Mouse (Mus musculus): Measurements from ENCODE around the gene Ugt1a7c. TPM values are rescaled to one million over a fixed set of nuclear protein-coding genes. Genes with fewer than 3 reads are reported as not detected.
"Not testable (repeated sequence)": the region's sequence is repeated elsewhere in the genome, so short reads cannot be mapped to it uniquely, and the experiment has no call there.

The Ugt1a7c gene
- polyA plus RNA-seq, 1 experiment: 6.1 TPM

- TF ChIP-seq CTCF (IDR thresholded peaks at IDR 0.05; ENCODE audit: insufficient read depth, low read length) (no peak), POLR2A (IDR thresholded peaks at IDR 0.05; ENCODE audit: borderline replicate concordance, extremely low read depth, low read depth, low read length) (no peak)
- WGBS: 59% methylated on average over 3 of the region's 3 CpGs
- DNase-seq: no peak
- no peaks in the 10 kb centered on the region for H3K4me1 ChIP-seq (ENCODE audit: control insufficient read depth, insufficient read depth, low read length)
- no peak within 1 kb of the TSS for H3K4me3 ChIP-seq (replicated peaks; ENCODE audit: extremely low read depth, low read depth, low read length)
Measured at GRCm38 (mm10) chr1:88087513-88087912, 7.3 kb upstream of the Ugt1a7c start, which contains the start of gene Ugt1a8. Gene Ugt1a8 (plus strand): TSS chr1:88087813.

GRCm38 (mm10) chr1:88092341-88092740 is 2.5 kb upstream of the Ugt1a7c start:
- no peak for DNase-seq
- H3K4me3 ChIP-seq (replicated peaks; ENCODE audit: extremely low read depth, low read depth, low read length): no peak overlapping the region
- no peak for TF ChIP-seq POLR2A (IDR thresholded peaks at IDR 0.05; ENCODE audit: borderline replicate concordance, extremely low read depth, low read depth, low read length)
- no peak for TF ChIP-seq CTCF (IDR thresholded peaks at IDR 0.05; ENCODE audit: insufficient read depth, low read length)
- no peaks in the 10 kb centered on the region; the same call in 1 of the 2 replicates for H3K4me1 ChIP-seq (ENCODE audit: control insufficient read depth, insufficient read depth, low read length)

- TF ChIP-seq CTCF (IDR thresholded peaks at IDR 0.05; ENCODE audit: insufficient read depth, low read length): peak; percentile 41; the same call in 1 of the 2 replicates
- H3K4me1 ChIP-seq (ENCODE audit: control insufficient read depth, insufficient read depth, low read length); DNase-seq; H3K4me3 ChIP-seq (replicated peaks; ENCODE audit: extremely low read depth, low read depth, low read length): not testable (repeated sequence)
- WGBS: 45% methylated on average over 3 of the region's 3 CpGs
Measured at GRCm38 (mm10) chr1:88094270-88094676, 589 bp upstream of the Ugt1a7c start.

- H3K4me3 ChIP-seq (replicated peaks; ENCODE audit: extremely low read depth, low read depth, low read length); DNase-seq; H3K4me1 ChIP-seq (ENCODE audit: control insufficient read depth, insufficient read depth, low read length): not testable (repeated sequence)
- 75% methylated on average over 3 of the region's 3 CpGs for WGBS
Measured at GRCm38 (mm10) chr1:88098546-88098945, 3.7 kb downstream of the Ugt1a7c start.

GRCm38 (mm10) chr1:88099691-88100090 is 4.8 kb downstream of the Ugt1a7c start:
- DNase-seq; H3K4me3 ChIP-seq (replicated peaks; ENCODE audit: extremely low read depth, low read depth, low read length); H3K4me1 ChIP-seq (ENCODE audit: control insufficient read depth, insufficient read depth, low read length): not testable (repeated sequence)
- 67% methylated on average over 2 of the region's 2 CpGs for WGBS

- 24% methylated on average over 3 of the region's 3 CpGs for WGBS
- H3K4me1 ChIP-seq (ENCODE audit: control insufficient read depth, insufficient read depth, low read length); DNase-seq; H3K4me3 ChIP-seq (replicated peaks; ENCODE audit: extremely low read depth, low read depth, low read length): not testable (repeated sequence)
Measured at GRCm38 (mm10) chr1:88103019-88103418, 8.2 kb downstream of the Ugt1a7c start, which contains the start of gene Ugt1a6b. Gene Ugt1a6b (plus strand): TSS chr1:88103252.

- not testable (repeated sequence) for DNase-seq; H3K4me3 ChIP-seq (replicated peaks; ENCODE audit: extremely low read depth, low read depth, low read length); H3K4me1 ChIP-seq (ENCODE audit: control insufficient read depth, insufficient read depth, low read length)
- WGBS: 65% methylated on average over 4 of the region's 5 CpGs
Measured at GRCm38 (mm10) chr1:88103697-88104468, 9.0 kb downstream of the Ugt1a7c start.

GRCm38 (mm10) chr1:88104667-88105430 is 10.0 kb downstream of the Ugt1a7c start:
- H3K4me3 ChIP-seq (replicated peaks; ENCODE audit: extremely low read depth, low read depth, low read length): no peak overlapping the region
- TF ChIP-seq CTCF (IDR thresholded peaks at IDR 0.05; ENCODE audit: insufficient read depth, low read length) (no peak), POLR2A (IDR thresholded peaks at IDR 0.05; ENCODE audit: borderline replicate concordance, extremely low read depth, low read depth, low read length) (no peak)
- H3K4me1 ChIP-seq (ENCODE audit: control insufficient read depth, insufficient read depth, low read length): no peaks in the 10 kb centered on the region; the same call in 1 of the 2 replicates
- no peak for DNase-seq
- WGBS: 92% methylated on average over 1 of the region's 1 CpGs

- no peak for DNase-seq
- no peak for TF ChIP-seq CTCF (IDR thresholded peaks at IDR 0.05; ENCODE audit: insufficient read depth, low read length)
- TF ChIP-seq POLR2A (IDR thresholded peaks at IDR 0.05; ENCODE audit: borderline replicate concordance, extremely low read depth, low read depth, low read length): no peak
- Histone ChIP-seq H3K4me3 (replicated peaks; ENCODE audit: extremely low read depth, low read depth, low read length) (no peak overlapping the region), H3K4me1 (ENCODE audit: control insufficient read depth, insufficient read depth, low read length) (no peaks in the 10 kb centered on the region; the same call in 1 of the 2 replicates)
- 51% methylated on average over 2 of the region's 2 CpGs for WGBS
Measured at GRCm38 (mm10) chr1:88105656-88106055, 10.8 kb downstream of the Ugt1a7c start.

GRCm38 (mm10) chr1:88109027-88109557 is 14.2 kb downstream of the Ugt1a7c start:
- not testable (repeated sequence) for H3K4me1 ChIP-seq (ENCODE audit: control insufficient read depth, insufficient read depth, low read length); DNase-seq; H3K4me3 ChIP-seq (replicated peaks; ENCODE audit: extremely low read depth, low read depth, low read length)
- 73% methylated on average over 2 of the region's 2 CpGs for WGBS

- H3K4me1 ChIP-seq (ENCODE audit: control insufficient read depth, insufficient read depth, low read length); H3K4me3 ChIP-seq (replicated peaks; ENCODE audit: extremely low read depth, low read depth, low read length); DNase-seq: not testable (repeated sequence)
- 51% methylated on average over 2 of the region's 2 CpGs for WGBS
Measured at GRCm38 (mm10) chr1:88109604-88110003, 14.7 kb downstream of the Ugt1a7c start.

- H3K4me1 ChIP-seq (ENCODE audit: control insufficient read depth, insufficient read depth, low read length); DNase-seq; H3K4me3 ChIP-seq (replicated peaks; ENCODE audit: extremely low read depth, low read depth, low read length): not testable (repeated sequence)
- WGBS: 91% methylated on average over 6 of the region's 6 CpGs
Measured at GRCm38 (mm10) chr1:88112769-88113168, 17.9 kb downstream of the Ugt1a7c start.

- DNase-seq; H3K4me1 ChIP-seq (ENCODE audit: control insufficient read depth, insufficient read depth, low read length); H3K4me3 ChIP-seq (replicated peaks; ENCODE audit: extremely low read depth, low read depth, low read length): not testable (repeated sequence)
- WGBS: 27% methylated on average over 4 of the region's 4 CpGs
Measured at GRCm38 (mm10) chr1:88120550-88120949, 25.7 kb downstream of the Ugt1a7c start.
